Mouse (Mus musculus): Measurements from ENCODE around the gene Pacrg.

Pacrg gene

DNA sequence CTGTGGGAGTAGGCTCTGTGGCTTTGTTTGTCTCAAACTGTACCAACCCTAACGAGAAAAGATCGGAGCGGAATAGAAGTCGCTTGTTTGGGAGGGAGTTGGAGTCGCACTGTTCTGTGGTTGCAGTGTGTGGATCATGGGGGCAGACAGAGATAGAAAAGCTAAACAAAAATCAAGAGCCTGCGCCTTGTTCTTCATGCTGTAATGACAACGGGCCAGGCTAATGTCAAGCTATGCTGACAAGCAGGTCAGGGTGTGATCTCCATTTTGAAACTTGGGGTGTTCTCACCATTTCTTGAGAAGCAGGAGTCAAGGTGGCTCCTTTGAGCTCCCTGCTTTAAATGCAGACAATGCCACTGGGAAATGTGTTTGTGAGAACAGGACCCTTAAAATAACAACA is 433.8 kb downstream of the Pacrg start:
- DNase-seq (ENCODE audit: low read depth, low spot score), result no peak

DNA sequence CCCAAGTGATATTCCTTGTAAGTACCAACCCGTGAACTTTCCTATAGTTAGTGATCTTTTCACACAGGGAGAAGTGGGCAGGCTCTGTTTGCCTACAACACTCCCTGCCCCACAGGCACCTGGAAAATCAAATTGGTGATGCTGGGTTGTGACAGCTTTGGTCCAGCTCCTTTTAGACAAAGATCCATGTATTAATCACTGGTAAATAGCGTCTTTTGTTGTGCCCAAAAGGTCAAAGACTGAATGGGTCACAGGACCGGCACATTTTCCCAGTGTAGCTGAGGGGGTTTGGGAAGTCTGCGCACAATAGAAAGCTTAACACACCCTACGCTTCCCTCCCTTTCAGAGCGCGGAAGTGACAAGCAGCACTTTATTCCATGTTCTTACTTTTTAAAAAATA is 434.2 kb downstream of the Pacrg start:
- no peak for DNase-seq (ENCODE audit: low read depth, low spot score)

DNA sequence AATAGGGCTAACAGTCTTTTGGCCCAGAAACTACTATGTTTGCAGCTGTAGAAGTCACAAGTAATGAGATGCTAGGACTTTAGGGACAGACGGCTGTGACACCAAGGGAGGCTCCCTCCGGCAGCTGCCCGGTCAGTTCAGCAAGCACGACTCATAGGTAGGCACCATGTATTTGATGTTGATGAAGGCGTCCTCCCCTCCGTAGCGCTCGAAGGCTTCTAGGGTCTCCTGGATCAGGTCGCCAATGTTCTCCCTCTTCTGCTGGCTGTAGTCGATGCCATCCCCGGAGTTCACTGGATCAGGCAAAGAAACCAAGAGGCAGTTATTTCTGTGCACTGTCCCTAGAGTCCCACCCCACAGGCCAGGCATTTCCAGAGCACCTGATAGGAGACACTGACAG is 436.9 kb downstream of the Pacrg start:
- no peak for DNase-seq (ENCODE audit: low read depth, low spot score)

GRCm38 (mm10) chr17:10402064-10402640 is 438.0 kb downstream of the Pacrg start:
- no peak for DNase-seq (ENCODE audit: low read depth, low spot score)

- DNase-seq (ENCODE audit: low read depth, low spot score), result no peak
Observed at GRCm38 (mm10) chr17:10401529-10401928, 438.6 kb downstream of the Pacrg start.

- DNase-seq (ENCODE audit: low read depth, low spot score), result no peak
Observed at GRCm38 (mm10) chr17:10399706-10400105, 440.4 kb downstream of the Pacrg start.

- DNase-seq (ENCODE audit: low read depth, low spot score), result no peak
Observed at GRCm38 (mm10) chr17:10398871-10399270, 441.2 kb downstream of the Pacrg start.

DNA sequence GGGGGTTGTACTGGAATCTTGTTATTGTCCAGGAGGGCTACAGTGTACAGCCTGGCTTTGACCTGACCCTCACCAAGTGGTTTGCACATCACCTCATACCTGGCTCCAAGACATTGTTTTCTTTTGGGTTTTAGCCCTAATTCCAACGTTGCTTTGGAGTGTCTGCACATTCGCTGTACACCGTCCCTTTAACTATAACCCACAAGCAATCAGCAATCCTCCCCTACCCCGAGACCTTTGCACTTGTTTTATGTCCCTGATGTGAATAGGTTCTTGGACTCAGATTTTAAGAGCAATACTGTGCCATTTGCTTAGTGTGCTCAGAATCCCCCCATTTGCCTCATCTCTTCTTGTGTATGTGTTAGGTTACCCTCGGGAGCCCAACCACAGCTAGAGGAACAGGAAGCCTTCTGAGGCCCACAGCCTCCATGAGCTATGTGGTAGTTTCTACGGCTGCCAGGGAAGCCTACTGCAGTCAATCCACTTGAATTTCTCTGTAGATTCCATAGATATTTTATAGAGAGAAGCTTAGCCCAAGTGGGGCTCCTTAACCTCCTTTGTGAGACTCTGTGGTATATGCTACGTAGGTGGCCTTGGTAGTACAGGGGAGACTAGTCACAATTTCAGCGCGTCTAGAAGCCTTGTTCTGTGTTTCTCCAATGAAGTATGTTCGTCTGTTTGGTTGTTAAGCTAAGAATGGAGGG is 442.0 kb downstream of the Pacrg start:
- no peak for DNase-seq (ENCODE audit: low read depth, low spot score)

DNA sequence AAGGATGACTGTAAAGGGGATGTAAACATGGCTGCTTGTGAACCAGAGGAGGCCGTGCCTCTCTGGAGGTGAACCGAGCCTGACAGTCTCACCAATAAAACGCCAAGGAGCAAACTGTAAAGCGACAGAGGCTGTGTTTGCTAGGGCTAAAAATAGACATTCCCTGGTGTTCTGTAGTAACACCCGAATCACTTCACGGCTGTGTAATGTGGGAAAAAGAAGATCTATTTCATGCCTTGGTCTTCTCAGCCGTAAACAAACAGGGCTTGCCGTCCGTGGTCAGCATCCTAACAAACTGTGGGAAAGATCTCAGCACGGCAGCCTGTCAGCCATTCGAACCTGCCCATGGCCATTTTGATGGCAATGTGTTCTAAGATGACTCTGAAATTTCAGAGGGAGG is 442.8 kb downstream of the Pacrg start:
- DNase-seq (ENCODE audit: low read depth, low spot score), result no peak

- no peak for DNase-seq (ENCODE audit: low read depth, low spot score)
Observed at GRCm38 (mm10) chr17:10396863-10397262, 443.2 kb downstream of the Pacrg start.

- DNase-seq (ENCODE audit: low read depth, low spot score), result no peak
Observed at GRCm38 (mm10) chr17:10394855-10395254, 445.3 kb downstream of the Pacrg start.

- no peak for DNase-seq (ENCODE audit: low read depth, low spot score)
Observed at GRCm38 (mm10) chr17:10393766-10394165, 446.3 kb downstream of the Pacrg start.

DNA sequence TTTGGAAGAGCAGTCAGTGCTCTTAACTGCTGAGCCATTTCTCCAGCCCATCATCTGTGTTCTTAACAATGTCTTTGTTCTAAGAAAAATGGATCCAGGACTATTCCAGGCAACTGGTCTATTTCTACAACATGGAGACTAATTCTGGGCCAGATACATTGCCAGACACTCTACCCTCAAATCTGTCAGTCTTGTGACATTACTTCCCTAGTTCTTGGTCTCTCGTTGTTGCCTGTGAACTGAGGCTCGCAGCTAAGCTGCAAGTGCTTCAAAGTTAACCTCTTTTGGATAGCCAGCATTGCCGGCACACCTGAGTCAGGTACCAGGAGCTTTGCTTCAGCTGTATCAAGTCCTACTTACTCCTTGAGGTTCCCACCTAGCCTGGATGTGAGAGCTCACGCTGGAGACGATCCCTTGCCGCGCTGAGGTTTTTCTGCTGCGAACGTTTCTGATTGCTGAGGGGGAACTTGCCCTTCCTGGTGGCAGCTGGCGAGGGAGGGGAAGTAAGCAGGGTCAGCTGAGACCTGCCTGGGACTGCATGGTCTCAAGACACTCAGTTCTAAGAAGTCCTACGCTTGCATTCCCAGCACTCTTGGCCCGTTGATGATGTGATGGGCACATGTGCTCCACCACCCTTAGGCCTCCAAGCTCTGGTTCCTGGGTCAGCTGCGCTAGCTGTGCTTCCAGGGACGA is 447.6 kb downstream of the Pacrg start:
- DNase-seq (ENCODE audit: low read depth, low spot score), result no peak

DNA sequence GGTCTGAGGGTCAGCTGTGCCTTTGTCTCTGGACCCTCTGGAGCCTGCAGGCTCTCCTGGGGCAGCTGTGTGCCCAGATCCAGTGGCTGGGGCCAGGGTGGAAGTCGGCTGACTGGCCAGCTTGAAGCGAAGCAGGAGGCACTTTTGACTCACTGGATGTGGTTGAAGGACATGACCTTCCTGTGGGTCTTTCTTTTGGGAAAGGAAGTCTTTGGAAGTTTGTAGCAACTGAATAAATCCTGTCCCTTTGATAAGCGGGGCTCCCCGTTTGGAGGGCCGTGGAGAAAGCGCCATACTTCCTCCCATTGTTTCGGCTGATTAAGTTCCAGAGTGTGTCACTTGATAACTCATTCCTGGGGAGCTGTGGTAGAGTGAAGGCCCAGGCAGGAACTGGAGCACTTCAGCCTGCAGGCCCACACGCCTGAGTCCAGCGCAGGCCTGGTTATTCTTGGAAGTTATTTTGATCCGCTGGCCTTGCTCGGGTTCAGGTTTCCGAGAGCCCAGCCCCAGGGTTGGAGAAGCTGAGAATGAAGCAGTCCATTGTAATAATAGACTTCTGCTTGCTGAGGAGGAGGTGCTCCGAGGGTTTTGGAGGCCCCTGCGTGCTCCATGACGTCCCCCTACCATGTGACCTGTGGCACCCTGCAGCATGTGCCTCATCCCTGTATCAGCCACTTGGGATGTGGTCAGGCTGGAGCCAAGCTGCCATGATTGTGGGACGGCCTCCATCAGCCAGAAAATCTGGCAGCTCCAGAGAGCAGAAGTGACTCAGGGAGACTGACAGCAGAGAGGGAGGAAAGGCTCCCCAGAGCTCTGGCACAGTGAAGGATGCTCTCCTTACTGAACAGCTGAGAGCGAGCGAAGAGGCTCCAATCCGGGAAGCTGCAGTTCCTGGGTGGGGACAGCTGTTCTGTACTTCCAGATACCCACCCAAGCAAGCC is 449.6 kb downstream of the Pacrg start:
- no peak for DNase-seq (ENCODE audit: low read depth, low spot score)

GRCm38 (mm10) chr17:10389740-10390139 is 450.4 kb downstream of the Pacrg start:
- DNase-seq (ENCODE audit: low read depth, low spot score), result no peak

- DNase-seq (ENCODE audit: low read depth, low spot score), result no peak
Observed at GRCm38 (mm10) chr17:10386548-10386947, 453.6 kb downstream of the Pacrg start.

GRCm38 (mm10) chr17:10383406-10383805 is 456.7 kb downstream of the Pacrg start:
- DNase-seq (ENCODE audit: low read depth, low spot score), result no peak

GRCm38 (mm10) chr17:10378467-10379175 is 461.5 kb downstream of the Pacrg start:
- no peak for DNase-seq (ENCODE audit: low read depth, low spot score)

- DNase-seq (ENCODE audit: low read depth, low spot score), result no peak
Observed at GRCm38 (mm10) chr17:10377606-10378005, 462.5 kb downstream of the Pacrg start.

GRCm38 (mm10) chr17:10374316-10374715 is 465.8 kb downstream of the Pacrg start:
- DNase-seq (ENCODE audit: low read depth, low spot score), result no peak

- DNase-seq (ENCODE audit: low read depth, low spot score), result no peak
Observed at GRCm38 (mm10) chr17:10373727-10374126, 466.4 kb downstream of the Pacrg start.

Measured in retina, postnatal 7 days (tissue).